Mouse (Mus musculus): Measurements from ENCODE around the gene Mlkl. TPM values are rescaled to one million over a fixed set of nuclear protein-coding genes. Genes with fewer than 3 reads are reported as not detected.
"Not testable (repeated sequence)": the region's sequence is repeated elsewhere in the genome, so short reads cannot be mapped to it uniquely, and the experiment has no call there.

Gene Mlkl
- total and polyA plus RNA-seq, 2 experiments from 2014 or later = 0.56 TPM; not detected in 1

GRCm38 (mm10) chr8:111268277-111268676 is 69.7 kb downstream of the Mlkl start:
- WGBS = 64% methylated on average over 2 of the region's 2 CpGs
- peak; percentile 31 for TF ChIP-seq CTCF (IDR thresholded peaks at IDR 0.05)
- H3K27ac ChIP-seq (ENCODE audit: low read depth, low read length) = no peak overlapping the region
- H3K9ac ChIP-seq (replicated peaks; ENCODE audit: low read length, poor library complexity, severe bottlenecking) = no peak overlapping the region
- no peak overlapping the region for H3K4me3 ChIP-seq (ENCODE audit: low read depth, low read length)
- H3K4me2 ChIP-seq (ENCODE audit: low read depth, low read length, poor library complexity, severe bottlenecking) = no peak overlapping the region
- H3K36me3 ChIP-seq (ENCODE audit: insufficient read depth, low read length) = peaks cover 2% of the 10 kb centered on the region
- H3K9me3 ChIP-seq (ENCODE audit: low read length) = no peaks in the 10 kb centered on the region
- ATAC-seq (ENCODE audit: low FRiP score) (no peak), DNase-seq (ENCODE audit: low spot score) (no peak)
- H3K4me1 ChIP-seq (ENCODE audit: insufficient read depth, low read length) = no peaks in the 10 kb centered on the region
- H3K27me3 ChIP-seq (ENCODE audit: insufficient read depth, low read length) = no peaks in the 10 kb centered on the region

GRCm38 (mm10) chr8:111266161-111266560 is 71.8 kb downstream of the Mlkl start:
- H3K9me3 ChIP-seq (ENCODE audit: low read length); H3K4me1 ChIP-seq (ENCODE audit: insufficient read depth, low read length); H3K27me3 ChIP-seq (ENCODE audit: insufficient read depth, low read length); H3K4me2 ChIP-seq (ENCODE audit: low read depth, low read length, poor library complexity, severe bottlenecking); H3K27ac ChIP-seq (ENCODE audit: low read depth, low read length); ATAC-seq (ENCODE audit: low FRiP score); DNase-seq (ENCODE audit: low spot score); H3K36me3 ChIP-seq (ENCODE audit: insufficient read depth, low read length); H3K4me3 ChIP-seq (ENCODE audit: low read depth, low read length); H3K9ac ChIP-seq (replicated peaks; ENCODE audit: low read length, poor library complexity, severe bottlenecking): not testable (repeated sequence)
- WGBS = 81% methylated on average over 7 of the region's 7 CpGs

GRCm38 (mm10) chr8:111264693-111265220 is 73.2 kb downstream of the Mlkl start:
- H3K4me2 ChIP-seq (ENCODE audit: low read depth, low read length, poor library complexity, severe bottlenecking) = no peak overlapping the region
- H3K9me3 ChIP-seq (ENCODE audit: low read length) = no peaks in the 10 kb centered on the region
- WGBS = 85% methylated on average over 2 of the region's 2 CpGs
- ATAC-seq (ENCODE audit: low FRiP score) = no peak
- no peak for TF ChIP-seq CTCF (IDR thresholded peaks at IDR 0.05)
- no peak for DNase-seq (ENCODE audit: low spot score)
- H3K36me3 ChIP-seq (ENCODE audit: insufficient read depth, low read length) = no peaks in the 10 kb centered on the region
- no peaks in the 10 kb centered on the region for H3K27me3 ChIP-seq (ENCODE audit: insufficient read depth, low read length)
- H3K27ac ChIP-seq (ENCODE audit: low read depth, low read length) = no peak overlapping the region
- no peak overlapping the region for H3K4me3 ChIP-seq (ENCODE audit: low read depth, low read length)
- H3K9ac ChIP-seq (replicated peaks; ENCODE audit: low read length, poor library complexity, severe bottlenecking) = no peak overlapping the region
- H3K4me1 ChIP-seq (ENCODE audit: insufficient read depth, low read length) = no peaks in the 10 kb centered on the region

GRCm38 (mm10) chr8:111261981-111262381 is 76.0 kb downstream of the Mlkl start:
- no peak overlapping the region for H3K4me3 ChIP-seq (ENCODE audit: low read depth, low read length)
- no peak overlapping the region for H3K9ac ChIP-seq (replicated peaks; ENCODE audit: low read length, poor library complexity, severe bottlenecking)
- H3K27ac ChIP-seq (ENCODE audit: low read depth, low read length) = no peak overlapping the region
- H3K9me3 ChIP-seq (ENCODE audit: low read length) = no peaks in the 10 kb centered on the region
- no peak for TF ChIP-seq CTCF (IDR thresholded peaks at IDR 0.05)
- H3K4me1 ChIP-seq (ENCODE audit: insufficient read depth, low read length) = peaks cover 4% of the 10 kb centered on the region; the same call in 1 of the 2 replicates
- DNase-seq (ENCODE audit: low spot score) (peak; percentile 65), ATAC-seq (ENCODE audit: low FRiP score) (no peak)
- H3K4me2 ChIP-seq (ENCODE audit: low read depth, low read length, poor library complexity, severe bottlenecking) = no peak overlapping the region
- H3K36me3 ChIP-seq (ENCODE audit: insufficient read depth, low read length) = no peaks in the 10 kb centered on the region
- WGBS = 86% methylated on average over 4 of the region's 4 CpGs
- H3K27me3 ChIP-seq (ENCODE audit: insufficient read depth, low read length) = no peaks in the 10 kb centered on the region

Other genes with a start within 250 kb of the Mlkl start
- not detected in 2 replicates for gene Clec18a, start 245.8 kb downstream of the Mlkl start, total RNA-seq (2014; rRNA removed)
- 0.10 and 0.39 TPM in 2 replicates for gene Clec18a, start 245.8 kb downstream of the Mlkl start, polyA plus RNA-seq (2015; fragmentation: Nextera tagmentation; extraction: Ambion mirVana)
- 19.3 and 19.5 TPM in 2 replicates for gene Pdpr, start 243.5 kb downstream of the Mlkl start, total RNA-seq (2014; rRNA removed)
- gene Pdpr, start 243.5 kb downstream of the Mlkl start, polyA plus RNA-seq (2015; fragmentation: Nextera tagmentation; extraction: Ambion mirVana) = 6.7 and 9.5 TPM in 2 replicates
- 37.4 and 53.6 TPM in 2 replicates for gene Glg1, start 79.0 kb downstream of the Mlkl start, total RNA-seq (2014; rRNA removed)
- 45.7 and 50.9 TPM in 2 replicates for gene Glg1, start 79.0 kb downstream of the Mlkl start, polyA plus RNA-seq (2015; fragmentation: Nextera tagmentation; extraction: Ambion mirVana)
- gene Rfwd3, start 38.0 kb downstream of the Mlkl start, total RNA-seq (2014; rRNA removed) = 17.2 and 19.2 TPM in 2 replicates
- gene Rfwd3, start 38.0 kb downstream of the Mlkl start, polyA plus RNA-seq (2015; fragmentation: Nextera tagmentation; extraction: Ambion mirVana) = 10.3 and 10.5 TPM in 2 replicates
- gene Fa2h, start 55.6 kb upstream of the Mlkl start, total RNA-seq (2014; rRNA removed) = 0.42 and 1.8 TPM in 2 replicates
- gene Fa2h, start 55.6 kb upstream of the Mlkl start, polyA plus RNA-seq (2015; fragmentation: Nextera tagmentation; extraction: Ambion mirVana) = 0.79 and 0.81 TPM in 2 replicates
- gene Wdr59, start 183.9 kb upstream of the Mlkl start, total RNA-seq (2014; rRNA removed) = 11.6 and 17.1 TPM in 2 replicates
- gene Wdr59, start 183.9 kb upstream of the Mlkl start, polyA plus RNA-seq (2015; fragmentation: Nextera tagmentation; extraction: Ambion mirVana) = 5.6 and 6.6 TPM in 2 replicates
- gene Znrf1, start 197.9 kb upstream of the Mlkl start, total RNA-seq (2014; rRNA removed) = 229 and 234 TPM in 2 replicates
- 87.8 and 96.5 TPM in 2 replicates for gene Znrf1, start 197.9 kb upstream of the Mlkl start, polyA plus RNA-seq (2015; fragmentation: Nextera tagmentation; extraction: Ambion mirVana)